Comparison of ENCODE assay signal across 18 mouse cellular contexts in the genomic region with DNA sequence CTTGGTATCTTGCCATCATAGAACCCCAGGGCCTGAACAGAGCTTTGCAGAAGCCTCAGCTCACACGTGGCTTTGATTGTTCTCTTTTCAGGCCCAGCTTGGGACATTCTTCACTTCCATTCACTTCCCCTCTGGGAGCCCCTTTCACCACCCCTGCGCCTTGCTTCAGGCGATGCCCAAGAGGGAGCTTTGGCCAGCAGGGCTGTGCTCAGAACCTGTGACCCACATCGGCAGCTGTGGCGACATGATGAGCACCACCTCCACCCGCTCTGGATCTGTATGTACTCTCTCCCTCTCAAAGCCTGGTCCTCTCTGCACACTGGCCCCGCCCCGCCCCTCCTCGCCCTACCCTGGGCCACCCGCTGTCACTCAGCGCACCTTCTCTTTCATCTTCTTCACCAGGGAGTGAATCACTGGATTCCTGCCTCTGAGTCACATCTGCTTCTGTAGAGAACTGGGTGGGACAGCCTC. TPM values are rescaled to one million over a fixed set of nuclear protein-coding genes. Genes with fewer than 3 reads are reported as not detected.
DNase-seq lines count a peak whose midpoint lies in the region; ATAC-seq and TF ChIP-seq lines count a peak whose summit lies in the region.
"Had no signal": no experiment of that assay in that cellular context is flagged by ENCODE, and none has a peak within 500 bp of the region (broad histone marks: within the 10 kb centered on the region; RNA-seq: fewer than 3 reads in every experiment).

No protein-coding gene starts in this region.

- intact Hi-C loops in left cerebral cortex, postnatal 10 days (cut with DNase I) = no loop called here

- no peaks in the 10 kb centered on the region for H3K4me1 ChIP-seq in forebrain, embryonic 11.5 days (replicated peaks; ENCODE audit: control insufficient read depth, insufficient read depth, low read length)
- peaks cover 3% of the 10 kb centered on the region; the same call in 1 of the 2 replicates for H3K4me1 ChIP-seq in forebrain, embryonic 12.5 days
- 0 out of 2 replicates have a peak, but pooled peaks cover 3% of the 10 kb centered on the region for H3K4me1 ChIP-seq in midbrain, embryonic 13.5 days (replicated peaks)
- H3K4me1 ChIP-seq in midbrain, embryonic 14.5 days (ENCODE audit: control insufficient read depth, insufficient read depth, low read length) = no peaks in the 10 kb centered on the region
- peaks cover 20% of the 10 kb centered on the region for H3K4me1 ChIP-seq in intestine, postnatal 0 days (replicated peaks; ENCODE audit: control insufficient read depth, insufficient read depth, low read length)
- 0 out of 2 replicates have a peak, but pooled peaks cover 18% of the 10 kb centered on the region for H3K4me1 ChIP-seq in stomach, embryonic 14.5 days (ENCODE audit: control insufficient read depth, insufficient read depth, low read length)

- H3K36me3 ChIP-seq in forebrain, embryonic 11.5 days (ENCODE audit: control insufficient read depth, insufficient read depth, low read length) = no peaks in the 10 kb centered on the region
- no peaks in the 10 kb centered on the region for H3K36me3 ChIP-seq in forebrain, embryonic 12.5 days (replicated peaks)
- H3K36me3 ChIP-seq in midbrain, embryonic 13.5 days = no peaks in the 10 kb centered on the region
- no peaks in the 10 kb centered on the region for H3K36me3 ChIP-seq in midbrain, embryonic 14.5 days (ENCODE audit: control insufficient read depth, insufficient read depth, low read length)
- H3K36me3 ChIP-seq in intestine, postnatal 0 days (ENCODE audit: control insufficient read depth, insufficient read depth) = peaks cover 29% of the 10 kb centered on the region
- H3K36me3 ChIP-seq in stomach, embryonic 14.5 days (ENCODE audit: control insufficient read depth, insufficient read depth, low read length) = no peaks in the 10 kb centered on the region

- H3K4me3 ChIP-seq in forebrain, embryonic 11.5 days (ENCODE audit: low read depth, low read length) = no peak overlapping the region
- H3K4me3 ChIP-seq in forebrain, embryonic 12.5 days (replicated peaks) = no peak overlapping the region
- H3K4me3 ChIP-seq in midbrain, embryonic 13.5 days (replicated peaks) = no peak overlapping the region
- H3K4me3 ChIP-seq in midbrain, embryonic 14.5 days (replicated peaks; ENCODE audit: low read depth, low read length) = no peak overlapping the region
- no peak overlapping the region for H3K4me3 ChIP-seq in intestine, postnatal 0 days (ENCODE audit: low read depth, low read length)
- H3K4me3 ChIP-seq in stomach, embryonic 14.5 days (ENCODE audit: low read depth, low read length) = no peak overlapping the region

- H3K9me3 ChIP-seq in forebrain, embryonic 11.5 days (ENCODE audit: control insufficient read depth, low read length) = no peaks in the 10 kb centered on the region
- no peaks in the 10 kb centered on the region for H3K9me3 ChIP-seq in forebrain, embryonic 12.5 days
- H3K9me3 ChIP-seq in midbrain, embryonic 13.5 days = no peaks in the 10 kb centered on the region
- H3K9me3 ChIP-seq in midbrain, embryonic 14.5 days (ENCODE audit: control insufficient read depth, low read length) = no peaks in the 10 kb centered on the region
- no peaks in the 10 kb centered on the region for H3K9me3 ChIP-seq in intestine, postnatal 0 days (ENCODE audit: control insufficient read depth)
- H3K9me3 ChIP-seq in stomach, embryonic 14.5 days (ENCODE audit: control insufficient read depth, low read depth, low read length) = no peaks in the 10 kb centered on the region

- WGBS in forebrain, embryonic 11.5 days = 26% methylated on average over 11 of the region's 11 CpGs
- 25% methylated on average over 11 of the region's 11 CpGs for WGBS in forebrain, embryonic 12.5 days
- WGBS in midbrain, embryonic 13.5 days = 36% methylated on average over 11 of the region's 11 CpGs
- WGBS in midbrain, embryonic 14.5 days = 26% methylated on average over 11 of the region's 11 CpGs
- 22% methylated on average over 11 of the region's 11 CpGs for WGBS in intestine, postnatal 0 days
- WGBS in stomach, embryonic 14.5 days = 39% methylated on average over 11 of the region's 11 CpGs

- peak; percentile 34 for ATAC-seq in forebrain, embryonic 11.5 days (replicated peaks; ENCODE audit: low FRiP score)
- ATAC-seq in forebrain, embryonic 12.5 days (ENCODE audit: low FRiP score) = no peak
- 0 out of 2 replicates have a peak, but pooled peaks have one; percentile 55 for ATAC-seq in midbrain, embryonic 13.5 days
- ATAC-seq in midbrain, embryonic 14.5 days (ENCODE audit: low FRiP score, low TSS enrichment) = no peak
- ATAC-seq in intestine, postnatal 0 days = peak; percentile 64
- ATAC-seq in stomach, embryonic 14.5 days (ENCODE audit: insufficient number of reproducible peaks, insufficient read depth, low FRiP score, low read depth) = 0 out of 2 replicates have a peak, but pooled peaks have one; percentile 16
- ATAC-seq: Patski had no signal

- no peak overlapping the region for H3K9ac ChIP-seq in forebrain, embryonic 11.5 days (ENCODE audit: low read length)
- no peak overlapping the region for H3K9ac ChIP-seq in forebrain, embryonic 12.5 days
- H3K9ac ChIP-seq in midbrain, embryonic 13.5 days (replicated peaks) = no peak overlapping the region
- no peak overlapping the region for H3K9ac ChIP-seq in midbrain, embryonic 14.5 days (replicated peaks; ENCODE audit: low read length)
- H3K9ac ChIP-seq in intestine, postnatal 0 days (ENCODE audit: low read depth, low read length) = no peak overlapping the region
- H3K9ac ChIP-seq in stomach, embryonic 14.5 days (replicated peaks; ENCODE audit: low read depth, low read length) = no peak overlapping the region

- H3K27ac ChIP-seq in forebrain, embryonic 11.5 days (ENCODE audit: low read depth, low read length) = no peak overlapping the region
- no peak overlapping the region for H3K27ac ChIP-seq in forebrain, embryonic 12.5 days
- no peak overlapping the region for H3K27ac ChIP-seq in midbrain, embryonic 13.5 days
- no peak overlapping the region for H3K27ac ChIP-seq in midbrain, embryonic 14.5 days (replicated peaks; ENCODE audit: low read depth, low read length)
- H3K27ac ChIP-seq in intestine, postnatal 0 days (ENCODE audit: low read depth, low read length) = 0 out of 2 replicates have a peak overlapping the region, but pooled peaks have one; percentile 15
- H3K27ac ChIP-seq in stomach, embryonic 14.5 days (ENCODE audit: low read length) = no peak overlapping the region

- no peak overlapping the region for H3K4me2 ChIP-seq in forebrain, embryonic 11.5 days (ENCODE audit: low read depth, low read length, severe bottlenecking)
- H3K4me2 ChIP-seq in forebrain, embryonic 12.5 days = no peak overlapping the region
- H3K4me2 ChIP-seq in midbrain, embryonic 13.5 days (replicated peaks) = no peak overlapping the region
- no peak overlapping the region for H3K4me2 ChIP-seq in midbrain, embryonic 14.5 days (ENCODE audit: low read length)
- H3K4me2 ChIP-seq in intestine, postnatal 0 days (replicated peaks; ENCODE audit: low read depth) = peak overlapping the region; percentile 38
- H3K4me2 ChIP-seq in stomach, embryonic 14.5 days (replicated peaks; ENCODE audit: low read depth, low read length) = no peak overlapping the region

- no peak for DNase-seq in forebrain, embryonic 11.5 days (ENCODE audit: low spot score)
- no peak for DNase-seq in midbrain, embryonic 14.5 days
- no peak for DNase-seq in left cerebral cortex, postnatal 10 days (ENCODE audit: extremely low spot score in 1 of 2, low spot score in 2 of 2)
- no peak for DNase-seq in kidney, postnatal 14 days
- DNase-seq: cerebellum, postnatal 10 days; gastrocnemius, postnatal 14 days; kidney, adult 18-20 months; lung, adult 18-20 months; right cerebral cortex, postnatal 4 days had no signal

- TF ChIP-seq CTCF in intestine, postnatal 0 days (IDR thresholded peaks at IDR 0.05; ENCODE audit: low read depth) = no peak

- H3K27me3 ChIP-seq in forebrain, embryonic 11.5 days (ENCODE audit: control insufficient read depth, insufficient read depth, low read length) = no peaks in the 10 kb centered on the region
- H3K27me3 ChIP-seq in forebrain, embryonic 12.5 days = no peaks in the 10 kb centered on the region
- H3K27me3 ChIP-seq in midbrain, embryonic 13.5 days = no peaks in the 10 kb centered on the region
- H3K27me3 ChIP-seq in midbrain, embryonic 14.5 days (ENCODE audit: control insufficient read depth, insufficient read depth, low read length) = no peaks in the 10 kb centered on the region
- no peaks in the 10 kb centered on the region for H3K27me3 ChIP-seq in intestine, postnatal 0 days (replicated peaks; ENCODE audit: control insufficient read depth, insufficient read depth, low read length)
- no peaks in the 10 kb centered on the region for H3K27me3 ChIP-seq in stomach, embryonic 14.5 days (ENCODE audit: control insufficient read depth, insufficient read depth, low read length)
- H3K27me3 ChIP-seq: Patski had no signal

RNA-seq across cellular contexts. Expression of a gene that starts 5.7 kb away (rescaled TPM):
- polyA plus RNA-seq in forebrain, embryonic 11.5 days (2014; fragmentation: Nextera tagmentation; extraction: Ambion mirVana) = 0.83 and 1.1 TPM in 2 replicates
- polyA plus RNA-seq in forebrain, embryonic 12.5 days (2016; fragmentation: Nextera tagmentation; extraction: Ambion mirVana) = 0.33 and 0.45 TPM in 2 replicates
- 0.43 and 0.71 TPM in 2 replicates for polyA plus RNA-seq in midbrain, embryonic 13.5 days (2015; fragmentation: Nextera tagmentation; extraction: Ambion mirVana)
- polyA plus RNA-seq in midbrain, embryonic 14.5 days (2014; fragmentation: Nextera tagmentation; extraction: Ambion mirVana) = 0.18 and 0.28 TPM in 2 replicates
- 42.3 and 46.7 TPM in 2 replicates for polyA plus RNA-seq in intestine, postnatal 0 days (2015; fragmentation: Nextera tagmentation; extraction: Ambion mirVana)
- polyA plus RNA-seq in stomach, embryonic 14.5 days (2014; fragmentation: Nextera tagmentation; extraction: Ambion mirVana) = 28.6 and 28.7 TPM in 2 replicates
- 1 to 10 TPM in 1 of 2 experiments, under 1 TPM in 1; 0.92 to 1.0 TPM for total RNA-seq in left cerebral cortex, postnatal 10 days (2021)

RNA-seq across cellular contexts. Expression of a gene that starts 8.4 kb away (rescaled TPM):
- 7.3 and 8.6 TPM in 2 replicates for polyA plus RNA-seq in forebrain, embryonic 11.5 days (2014; fragmentation: Nextera tagmentation; extraction: Ambion mirVana)
- 14.0 and 14.3 TPM in 2 replicates for polyA plus RNA-seq in forebrain, embryonic 12.5 days (2016; fragmentation: Nextera tagmentation; extraction: Ambion mirVana)
- polyA plus RNA-seq in midbrain, embryonic 13.5 days (2015; fragmentation: Nextera tagmentation; extraction: Ambion mirVana) = 21.3 and 21.5 TPM in 2 replicates
- polyA plus RNA-seq in midbrain, embryonic 14.5 days (2014; fragmentation: Nextera tagmentation; extraction: Ambion mirVana) = 21.9 and 24.8 TPM in 2 replicates
- polyA plus RNA-seq in intestine, postnatal 0 days (2015; fragmentation: Nextera tagmentation; extraction: Ambion mirVana) = 6.1 and 7.0 TPM in 2 replicates
- polyA plus RNA-seq in stomach, embryonic 14.5 days (2014; fragmentation: Nextera tagmentation; extraction: Ambion mirVana) = 11.1 and 11.2 TPM in 2 replicates
- 10 to 100 TPM; 42.5 to 43.7 TPM for total RNA-seq in left cerebral cortex, postnatal 10 days (2021)

RNA-seq across cellular contexts. Expression of a gene that starts 20.3 kb away (rescaled TPM):
- 13.5 and 17.1 TPM in 2 replicates for polyA plus RNA-seq in forebrain, embryonic 11.5 days (2014; fragmentation: Nextera tagmentation; extraction: Ambion mirVana)
- polyA plus RNA-seq in forebrain, embryonic 12.5 days (2016; fragmentation: Nextera tagmentation; extraction: Ambion mirVana) = 18.0 and 18.9 TPM in 2 replicates
- polyA plus RNA-seq in midbrain, embryonic 13.5 days (2015; fragmentation: Nextera tagmentation; extraction: Ambion mirVana) = 20.5 and 23.5 TPM in 2 replicates
- 14.7 and 15.4 TPM in 2 replicates for polyA plus RNA-seq in midbrain, embryonic 14.5 days (2014; fragmentation: Nextera tagmentation; extraction: Ambion mirVana)
- 8.9 and 9.5 TPM in 2 replicates for polyA plus RNA-seq in intestine, postnatal 0 days (2015; fragmentation: Nextera tagmentation; extraction: Ambion mirVana)
- polyA plus RNA-seq in stomach, embryonic 14.5 days (2014; fragmentation: Nextera tagmentation; extraction: Ambion mirVana) = 11.9 and 12.0 TPM in 2 replicates
- 10 to 100 TPM; 10.3 to 10.4 TPM for total RNA-seq in left cerebral cortex, postnatal 10 days (2021)

RNA-seq across cellular contexts. Expression of a gene that starts 21.8 kb away (rescaled TPM):
- polyA plus RNA-seq in forebrain, embryonic 11.5 days (2014; fragmentation: Nextera tagmentation; extraction: Ambion mirVana) = not detected in 2 replicates
- not detected in 2 replicates for polyA plus RNA-seq in forebrain, embryonic 12.5 days (2016; fragmentation: Nextera tagmentation; extraction: Ambion mirVana)
- polyA plus RNA-seq in midbrain, embryonic 13.5 days (2015; fragmentation: Nextera tagmentation; extraction: Ambion mirVana) = 0.09 TPM in 1 of 2 replicates, not detected in the other
- not detected in 2 replicates for polyA plus RNA-seq in midbrain, embryonic 14.5 days (2014; fragmentation: Nextera tagmentation; extraction: Ambion mirVana)
- polyA plus RNA-seq in intestine, postnatal 0 days (2015; fragmentation: Nextera tagmentation; extraction: Ambion mirVana) = 0.20 and 0.48 TPM in 2 replicates
- not detected in 2 replicates for polyA plus RNA-seq in stomach, embryonic 14.5 days (2014; fragmentation: Nextera tagmentation; extraction: Ambion mirVana)
- total RNA-seq in left cerebral cortex, postnatal 10 days (2021) = not detected
- total RNA-seq: left cerebral cortex, adult 18-20 months; megakaryocyte progenitor cell, adult 5-6 weeks had no signal
- polyA plus RNA-seq: brain, embryonic 14.5 days; embryonic facial prominence, embryonic 14.5 days had no signal

Comparison
In these comparisons a context has a peak if more than half of its experiments do, and no peak if none do; other contexts are left out.
1. ATAC-seq: peak in forebrain, embryonic 11.5 days (single experiment), midbrain, embryonic 13.5 days (single experiment), intestine, postnatal 0 days (single experiment) and stomach, embryonic 14.5 days (single experiment); none in forebrain, embryonic 12.5 days (single experiment) and midbrain, embryonic 14.5 days (single experiment).
2. RNA of a gene that starts 5.7 kb away (polyA plus RNA-seq): 42.3 to 46.7 TPM in intestine, postnatal 0 days and 28.6 to 28.7 TPM in stomach, embryonic 14.5 days; 0.83 to 1.1 TPM in forebrain, embryonic 11.5 days, 0.43 to 0.71 TPM in midbrain, embryonic 13.5 days, 0.33 to 0.45 TPM in forebrain, embryonic 12.5 days and 0.18 to 0.28 TPM in midbrain, embryonic 14.5 days; every median in the first group is over 10 times any median in the second.